10 mouse cellular contexts compared by ENCODE assay signal in genomic region chr11:74534380-74534779, GRCm38 (mm10).
"Had no signal": no experiment of that assay in that cellular context is flagged by ENCODE, and none has a peak within 500 bp of the region (broad histone marks: within the 10 kb centered on the region; RNA-seq: fewer than 3 reads in every experiment).

No protein-coding gene starts in this region.

- H3K4me3 ChIP-seq: limb, embryonic 10.5 days; midbrain, embryonic 13.5 days had no signal

- H3K27ac ChIP-seq: kidney, postnatal 0 days; limb, embryonic 10.5 days; midbrain, embryonic 13.5 days had no signal

- H3K9ac ChIP-seq: lung, embryonic 14.5 days; midbrain, embryonic 13.5 days had no signal

- H3K9me3 ChIP-seq: limb, embryonic 10.5 days; midbrain, embryonic 13.5 days had no signal

- ATAC-seq: midbrain, embryonic 13.5 days had no signal

- H3K4me2 ChIP-seq: liver, embryonic 11.5 days; lung, embryonic 14.5 days; midbrain, embryonic 13.5 days had no signal

- H3K36me3 ChIP-seq: limb, embryonic 10.5 days; midbrain, embryonic 13.5 days had no signal

- DNase-seq: lung, embryonic 14.5 days; lung, postnatal 10 days; lung, postnatal 4 days; right cerebral cortex, adult 18-20 months; right cerebral cortex, postnatal 25 days; thymus, postnatal 4 days had no signal
